Mouse (Mus musculus): ENCODE results near the gene Peak1.

The Peak1 gene

GRCm38 (mm10) chr9:56415935-56416607 is 1.8 kb downstream of the Peak1 start:
- DNase-seq, result no peak

GRCm38 (mm10) chr9:56415393-56415792 is 2.5 kb downstream of the Peak1 start:
- peak in 1 of 2 experiments; percentile 50 for DNase-seq

GRCm38 (mm10) chr9:56414322-56414721 is 3.5 kb downstream of the Peak1 start:
- DNase-seq, result no peak

- no peak for DNase-seq
Observed at GRCm38 (mm10) chr9:56412716-56413115, 5.2 kb downstream of the Peak1 start.

GRCm38 (mm10) chr9:56409928-56410327 is 7.9 kb downstream of the Peak1 start:
- DNase-seq, result no peak

- DNase-seq, result no peak
Observed at GRCm38 (mm10) chr9:56404619-56405018, 13.2 kb downstream of the Peak1 start.

GRCm38 (mm10) chr9:56396306-56396705 is 21.6 kb downstream of the Peak1 start:
- DNase-seq, result no peak

GRCm38 (mm10) chr9:56392857-56393256 is 25.0 kb downstream of the Peak1 start:
- DNase-seq, result no peak

- DNase-seq, result no peak
Observed at GRCm38 (mm10) chr9:56382786-56383185, 35.1 kb downstream of the Peak1 start.

GRCm38 (mm10) chr9:56374401-56374800 is 43.5 kb downstream of the Peak1 start:
- no peak for DNase-seq

- DNase-seq, result no peak
Observed at GRCm38 (mm10) chr9:56370710-56371109, 47.2 kb downstream of the Peak1 start.

GRCm38 (mm10) chr9:56368814-56369213 is 49.1 kb downstream of the Peak1 start:
- no peak for DNase-seq

- no peak for DNase-seq
Observed at GRCm38 (mm10) chr9:56363306-56363705, 54.6 kb downstream of the Peak1 start.

- no peak for DNase-seq
Observed at GRCm38 (mm10) chr9:56359261-56359660, 58.6 kb downstream of the Peak1 start.

GRCm38 (mm10) chr9:56355186-56355585 is 62.7 kb downstream of the Peak1 start:
- DNase-seq, result no peak

GRCm38 (mm10) chr9:56346321-56346720 is 71.5 kb downstream of the Peak1 start:
- DNase-seq, result no peak

- no peak for DNase-seq
Observed at GRCm38 (mm10) chr9:56339426-56340195, 78.3 kb downstream of the Peak1 start.

GRCm38 (mm10) chr9:56334363-56334762 is 83.5 kb downstream of the Peak1 start:
- no peak for DNase-seq

- no peak for DNase-seq
Observed at GRCm38 (mm10) chr9:56332774-56333173, 85.1 kb downstream of the Peak1 start.

- no peak for DNase-seq
Observed at GRCm38 (mm10) chr9:56326511-56327005, 91.3 kb downstream of the Peak1 start.

GRCm38 (mm10) chr9:56325725-56326124 is 92.1 kb downstream of the Peak1 start:
- DNase-seq, result no peak

- no peak for DNase-seq
Observed at GRCm38 (mm10) chr9:56324576-56325355, 93.1 kb downstream of the Peak1 start.

- DNase-seq, result no peak
Observed at GRCm38 (mm10) chr9:56321291-56321690, 96.6 kb downstream of the Peak1 start.

Measured in cerebellum, postnatal 14 days (tissue).